Mouse (Mus musculus): ENCODE measurements around the gene Bst1. TPM values are rescaled to one million over a fixed set of nuclear protein-coding genes. Genes with fewer than 3 reads are reported as not detected.

Bst1 gene
- polyA plus RNA-seq, 1 experiment from 2014 or later: 3.6 TPM

DNA sequence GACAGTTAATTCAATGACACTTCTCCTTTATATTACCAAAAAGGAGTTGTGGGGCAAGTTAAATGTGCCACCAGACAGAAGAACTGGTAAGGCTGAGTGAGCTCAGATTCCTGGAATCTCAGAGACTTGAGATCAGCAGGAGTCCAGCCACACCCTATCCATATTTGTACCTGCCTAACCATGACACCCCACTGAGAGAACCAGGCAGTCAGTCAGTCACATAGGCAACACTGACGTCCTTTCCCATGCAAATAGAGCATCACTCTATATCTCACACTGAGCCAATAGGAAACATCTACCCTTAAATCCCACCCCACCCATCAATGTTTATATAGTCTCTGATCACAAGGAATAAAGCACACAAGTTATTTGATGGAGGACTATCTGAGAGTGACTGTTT is 2.9 kb upstream of the Bst1 start:
- peak; percentile 78 for ATAC-seq (ENCODE audit: low FRiP score, low TSS enrichment)
- 30% methylated on average over 1 of the region's 1 CpGs for WGBS

DNA sequence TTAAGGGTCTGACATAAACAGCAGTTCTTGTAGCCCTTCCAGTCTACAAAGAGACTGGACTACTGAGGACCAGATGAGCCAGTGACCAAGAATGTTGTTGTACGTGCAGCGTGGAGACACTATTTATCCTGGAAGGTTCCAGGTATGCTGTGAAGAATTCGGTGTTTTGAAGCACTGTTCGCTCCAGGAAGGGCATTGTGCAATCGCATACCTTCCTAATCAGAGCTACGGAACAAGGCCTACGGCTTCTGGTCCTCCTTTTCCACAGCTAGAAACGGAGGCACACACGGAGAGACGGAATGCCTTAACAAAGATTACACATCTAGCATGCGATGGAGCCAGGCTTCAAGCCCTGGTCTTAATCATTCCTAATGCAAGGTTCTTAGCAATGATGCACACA is 2.1 kb downstream of the Bst1 start:
- Histone ChIP-seq H3K9ac (ENCODE audit: low read length) (no peak overlapping the region), H3K27ac (replicated peaks) (no peak overlapping the region), H3K4me1 (replicated peaks; ENCODE audit: control insufficient read depth, insufficient read depth) (no peaks in the 10 kb centered on the region), H3K9me3 (ENCODE audit: control insufficient read depth, low read length) (no peaks in the 10 kb centered on the region), H3K36me3 (ENCODE audit: control insufficient read depth, insufficient read depth, low read length) (no peaks in the 10 kb centered on the region), H3K27me3 (ENCODE audit: control insufficient read depth, insufficient read depth, low read length) (no peaks in the 10 kb centered on the region), H3K4me2 (replicated peaks; ENCODE audit: low read depth) (no peak overlapping the region), H3K4me3 (ENCODE audit: low read depth, low read length) (no peak overlapping the region)
- peak; percentile 35; the same call in 1 of the 2 replicates for ATAC-seq (ENCODE audit: low FRiP score, low TSS enrichment)
- no peak for DNase-seq (ENCODE audit: low spot score)
- 49% methylated on average over 11 of the region's 11 CpGs for WGBS
- no peak for TF ChIP-seq EP300 (optimal IDR thresholded peaks at IDR 0.05)
- TF ChIP-seq CTCF (IDR thresholded peaks at IDR 0.05; ENCODE audit: low read depth): no peak

More for the DNA sequence above, 2.9 kb upstream of the Bst1 start:
- Histone ChIP-seq H3K4me3 (ENCODE audit: low read depth, low read length) (no peak overlapping the region), H3K4me2 (replicated peaks; ENCODE audit: low read depth) (no peak overlapping the region), H3K36me3 (ENCODE audit: control insufficient read depth, insufficient read depth, low read length) (no peaks in the 10 kb centered on the region), H3K9me3 (ENCODE audit: control insufficient read depth, low read length) (no peaks in the 10 kb centered on the region), H3K27ac (replicated peaks) (no peak overlapping the region), H3K4me1 (replicated peaks; ENCODE audit: control insufficient read depth, insufficient read depth) (no peaks in the 10 kb centered on the region), H3K9ac (ENCODE audit: low read length) (no peak overlapping the region), H3K27me3 (ENCODE audit: control insufficient read depth, insufficient read depth, low read length) (no peaks in the 10 kb centered on the region)
- DNase-seq (ENCODE audit: low spot score): no peak
- TF ChIP-seq EP300 (optimal IDR thresholded peaks at IDR 0.05) (no peak), CTCF (IDR thresholded peaks at IDR 0.05; ENCODE audit: low read depth) (no peak)

DNA sequence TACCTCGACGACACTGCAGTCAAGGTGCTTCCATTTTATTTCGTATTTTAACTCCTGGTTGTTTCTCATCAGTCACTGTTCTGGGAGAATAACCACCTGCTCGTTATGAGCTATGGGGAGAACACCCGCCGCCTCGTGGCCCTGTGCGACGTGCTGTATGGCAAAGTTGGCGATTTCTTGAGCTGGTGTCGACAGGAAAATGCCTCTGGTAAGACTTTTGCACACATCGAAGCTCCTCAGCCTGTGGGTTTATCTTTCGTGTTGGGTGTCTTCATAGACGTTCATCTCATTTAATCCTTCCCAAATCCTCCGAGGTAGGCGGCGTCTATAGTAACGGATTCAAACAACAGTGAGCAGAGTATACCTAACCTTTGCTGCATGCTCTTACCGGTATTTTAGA is 2.9 kb downstream of the Bst1 start, which contains the start of gene Fbxl5:
TSS of gene Fbxl5 (minus strand) at position 101 of the 400 bp plus-strand sequence.
- WGBS: 83% methylated on average over 19 of the region's 19 CpGs
- H3K4me2 ChIP-seq (replicated peaks; ENCODE audit: low read depth): no peak within 1 kb of the TSS
- ATAC-seq (ENCODE audit: low FRiP score, low TSS enrichment): no peak

DNA sequence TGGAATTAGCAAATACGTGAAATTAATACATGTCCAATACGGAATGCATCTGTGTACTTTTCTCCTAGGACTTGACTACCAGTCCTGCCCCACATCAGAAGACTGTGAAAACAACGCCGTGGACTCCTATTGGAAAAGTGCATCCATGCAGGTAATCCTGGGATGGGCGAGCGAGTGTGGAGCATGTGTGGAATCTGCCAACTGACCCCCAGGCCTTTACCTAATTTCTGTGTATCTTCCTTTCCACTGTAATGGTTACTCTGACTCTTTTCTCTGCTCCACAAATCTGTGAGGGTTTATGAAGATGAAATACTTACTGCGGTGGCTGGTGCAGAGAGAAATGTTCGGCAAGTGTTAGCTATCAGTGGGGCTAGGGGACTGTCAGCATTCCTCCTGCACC is 3.5 kb downstream of the Bst1 start:
- TF ChIP-seq EP300 (optimal IDR thresholded peaks at IDR 0.05) (no peak), CTCF (IDR thresholded peaks at IDR 0.05; ENCODE audit: low read depth) (no peak)

More for the DNA sequence above, 2.9 kb downstream of the Bst1 start, which contains the start of gene Fbxl5:
- no peaks in the 10 kb centered on the region for H3K4me1 ChIP-seq (replicated peaks; ENCODE audit: control insufficient read depth, insufficient read depth)
- no peaks in the 10 kb centered on the region for H3K27me3 ChIP-seq (ENCODE audit: control insufficient read depth, insufficient read depth, low read length)
- no peak within 1 kb of the TSS for H3K27ac ChIP-seq (replicated peaks)
- no peak for DNase-seq (ENCODE audit: low spot score)
- H3K9me3 ChIP-seq (ENCODE audit: control insufficient read depth, low read length): no peaks in the 10 kb centered on the region
- no peaks in the 10 kb centered on the region for H3K36me3 ChIP-seq (ENCODE audit: control insufficient read depth, insufficient read depth, low read length)
- TF ChIP-seq CTCF (IDR thresholded peaks at IDR 0.05; ENCODE audit: low read depth) (no peak), EP300 (optimal IDR thresholded peaks at IDR 0.05) (no peak)
- H3K9ac ChIP-seq (ENCODE audit: low read length): no peak within 1 kb of the TSS
- H3K4me3 ChIP-seq (ENCODE audit: low read depth, low read length): no peak within 1 kb of the TSS

GRCm38 (mm10) chr5:43822824-43823223 is 4.1 kb downstream of the Bst1 start:
- Histone ChIP-seq H3K4me3 (ENCODE audit: low read depth, low read length) (no peak overlapping the region), H3K4me2 (replicated peaks; ENCODE audit: low read depth) (no peak overlapping the region), H3K9ac (ENCODE audit: low read length) (no peak overlapping the region), H3K9me3 (ENCODE audit: control insufficient read depth, low read length) (no peaks in the 10 kb centered on the region), H3K27me3 (ENCODE audit: control insufficient read depth, insufficient read depth, low read length) (no peaks in the 10 kb centered on the region), H3K36me3 (ENCODE audit: control insufficient read depth, insufficient read depth, low read length) (no peaks in the 10 kb centered on the region), H3K4me1 (replicated peaks; ENCODE audit: control insufficient read depth, insufficient read depth) (no peaks in the 10 kb centered on the region), H3K27ac (replicated peaks) (no peak overlapping the region)
- no peak for TF ChIP-seq CTCF (IDR thresholded peaks at IDR 0.05; ENCODE audit: low read depth)
- no peak for TF ChIP-seq EP300 (optimal IDR thresholded peaks at IDR 0.05)
- ATAC-seq (ENCODE audit: low FRiP score, low TSS enrichment): no peak
- no peak for DNase-seq (ENCODE audit: low spot score)
- WGBS: 66% methylated on average over 3 of the region's 3 CpGs

More for the DNA sequence above, 3.5 kb downstream of the Bst1 start:
- H3K9ac ChIP-seq (ENCODE audit: low read length): no peak overlapping the region
- no peak for DNase-seq (ENCODE audit: low spot score)
- H3K4me1 ChIP-seq (replicated peaks; ENCODE audit: control insufficient read depth, insufficient read depth): no peaks in the 10 kb centered on the region
- H3K4me3 ChIP-seq (ENCODE audit: low read depth, low read length): no peak overlapping the region
- H3K27ac ChIP-seq (replicated peaks): no peak overlapping the region
- no peaks in the 10 kb centered on the region for H3K27me3 ChIP-seq (ENCODE audit: control insufficient read depth, insufficient read depth, low read length)
- no peaks in the 10 kb centered on the region for H3K9me3 ChIP-seq (ENCODE audit: control insufficient read depth, low read length)
- no peak for ATAC-seq (ENCODE audit: low FRiP score, low TSS enrichment)
- 88% methylated on average over 8 of the region's 8 CpGs for WGBS
- no peak overlapping the region for H3K4me2 ChIP-seq (replicated peaks; ENCODE audit: low read depth)
- H3K36me3 ChIP-seq (ENCODE audit: control insufficient read depth, insufficient read depth, low read length): no peaks in the 10 kb centered on the region

DNA sequence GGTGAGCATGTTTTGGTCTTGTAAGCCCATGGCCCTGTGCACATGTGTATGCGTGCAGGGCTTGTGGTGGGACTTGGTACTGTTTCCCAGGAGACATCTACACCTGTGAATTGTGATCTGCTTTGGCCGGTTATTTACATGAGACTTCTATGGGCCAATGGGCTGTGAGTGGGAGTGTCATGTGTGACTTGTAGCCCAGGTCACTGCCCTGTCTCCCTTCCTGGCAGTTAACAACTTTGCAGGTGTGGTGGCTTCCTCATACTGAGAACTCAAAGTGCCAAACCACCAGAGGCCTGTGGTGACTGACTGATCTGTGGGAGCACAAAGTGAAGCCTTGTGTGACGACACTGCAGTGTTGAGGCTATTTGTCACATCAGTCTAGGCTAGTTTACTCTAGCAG is 5.9 kb downstream of the Bst1 start:
- Histone ChIP-seq H3K4me2 (replicated peaks; ENCODE audit: low read depth) (no peak overlapping the region), H3K9ac (ENCODE audit: low read length) (no peak overlapping the region), H3K27me3 (ENCODE audit: control insufficient read depth, insufficient read depth, low read length) (no peaks in the 10 kb centered on the region), H3K4me3 (ENCODE audit: low read depth, low read length) (no peak overlapping the region), H3K27ac (replicated peaks) (no peak overlapping the region), H3K9me3 (ENCODE audit: control insufficient read depth, low read length) (no peaks in the 10 kb centered on the region), H3K4me1 (replicated peaks; ENCODE audit: control insufficient read depth, insufficient read depth) (no peaks in the 10 kb centered on the region), H3K36me3 (ENCODE audit: control insufficient read depth, insufficient read depth, low read length) (no peaks in the 10 kb centered on the region)
- DNase-seq (ENCODE audit: low spot score) (no peak), ATAC-seq (ENCODE audit: low FRiP score, low TSS enrichment) (peak; percentile 79)
- no peak for TF ChIP-seq EP300 (optimal IDR thresholded peaks at IDR 0.05)
- TF ChIP-seq CTCF (IDR thresholded peaks at IDR 0.05; ENCODE audit: low read depth): no peak
- WGBS: 71% methylated on average over 3 of the region's 3 CpGs

Data from stomach, postnatal 0 days (tissue).